ENCODE assay signal across 8 mouse cellular contexts in genomic region chr13:112439917-112440361, GRCm38 (mm10). TPM values are rescaled to one million over a fixed set of nuclear protein-coding genes. Genes with fewer than 3 reads are reported as not detected.
DNase-seq lines count a peak whose midpoint lies in the region; ATAC-seq and TF ChIP-seq lines count a peak whose summit lies in the region.

No protein-coding gene starts in this region.

- H3K4me2 ChIP-seq in forebrain, embryonic 16.5 days (ENCODE audit: low read length), result peak overlapping the region; percentile 32
- H3K4me2 ChIP-seq in hindbrain, embryonic 13.5 days, result peak overlapping the region; percentile 50

- 14% methylated on average over 9 of the region's 9 CpGs for WGBS in forebrain, embryonic 16.5 days
- WGBS in hindbrain, embryonic 13.5 days, result 9% methylated on average over 9 of the region's 9 CpGs
- 17% methylated on average over 9 of the region's 9 CpGs for WGBS in small intestine, adult 2 months

- no peak for TF ChIP-seq CTCF in small intestine, adult 2 months (IDR thresholded peaks at IDR 0.05; ENCODE audit: extremely low read depth, insufficient read length, insufficient replicate concordance, low read depth, low read length)

- peak; percentile 90 for DNase-seq in CD4-positive, CD25-positive, alpha-beta regulatory T cell, adult 2 months (ENCODE audit: low read depth, low spot score)
- DNase-seq in T-cell, adult 2 months (ENCODE audit: low spot score), result peak; percentile 79
- DNase-seq in left cerebral cortex, postnatal 36 days (ENCODE audit: low spot score in 2 of 2), result peak; percentile 5 to 7
- DNase-seq in frontal cortex, adult 2 months (ENCODE audit: extremely low spot score in 1 of 2, low spot score in 1 of 2), result no peak

- peaks cover 4% of the 10 kb centered on the region; the same call in 1 of the 2 replicates for H3K4me1 ChIP-seq in forebrain, embryonic 16.5 days (replicated peaks; ENCODE audit: control insufficient read depth, insufficient read depth, low read length)
- peaks cover 12% of the 10 kb centered on the region for H3K4me1 ChIP-seq in hindbrain, embryonic 13.5 days (replicated peaks)
- H3K4me1 ChIP-seq in small intestine, adult 2 months (ENCODE audit: control insufficient read depth, insufficient read depth, insufficient read length, low read length), result peaks cover 4% of the 10 kb centered on the region

- ATAC-seq in forebrain, embryonic 16.5 days, result no peak
- ATAC-seq in hindbrain, embryonic 13.5 days (ENCODE audit: low FRiP score), result no peak
- peak; percentile 91 for ATAC-seq in megakaryocyte progenitor cell, adult 5-6 weeks (replicated peaks; ENCODE audit: poor library complexity)

- no peaks in the 10 kb centered on the region for H3K27me3 ChIP-seq in forebrain, embryonic 16.5 days (replicated peaks; ENCODE audit: control insufficient read depth, insufficient read depth, low read length)
- H3K27me3 ChIP-seq in hindbrain, embryonic 13.5 days, result 0 out of 2 replicates have a peak, but pooled peaks cover 2% of the 10 kb centered on the region
- no peaks in the 10 kb centered on the region for H3K27me3 ChIP-seq in small intestine, adult 2 months (ENCODE audit: control insufficient read depth, insufficient read depth, low read length)

- H3K9me3 ChIP-seq in forebrain, embryonic 16.5 days (ENCODE audit: control insufficient read depth, low read length), result no peaks in the 10 kb centered on the region
- H3K9me3 ChIP-seq in hindbrain, embryonic 13.5 days, result no peaks in the 10 kb centered on the region

- intact Hi-C loops in left cerebral cortex, postnatal 36 days (cut with DNase I), result no loop called here

- no peak overlapping the region for H3K9ac ChIP-seq in forebrain, embryonic 16.5 days (replicated peaks; ENCODE audit: low read depth, low read length)
- 0 out of 2 replicates have a peak overlapping the region, but pooled peaks have one; percentile 24 for H3K9ac ChIP-seq in hindbrain, embryonic 13.5 days

- no peak overlapping the region for H3K27ac ChIP-seq in forebrain, embryonic 16.5 days (ENCODE audit: low read length)
- H3K27ac ChIP-seq in hindbrain, embryonic 13.5 days, result no peak overlapping the region
- H3K27ac ChIP-seq in small intestine, adult 2 months (ENCODE audit: insufficient read depth, low read depth, low read length), result no peak overlapping the region

- no peaks in the 10 kb centered on the region for H3K36me3 ChIP-seq in forebrain, embryonic 16.5 days (ENCODE audit: control insufficient read depth, insufficient read depth)
- no peaks in the 10 kb centered on the region for H3K36me3 ChIP-seq in hindbrain, embryonic 13.5 days
- H3K36me3 ChIP-seq in small intestine, adult 2 months (ENCODE audit: control insufficient read depth, insufficient read depth, low read length), result no peaks in the 10 kb centered on the region

- H3K4me3 ChIP-seq in forebrain, embryonic 16.5 days (replicated peaks; ENCODE audit: low read length), result no peak overlapping the region
- H3K4me3 ChIP-seq in hindbrain, embryonic 13.5 days, result peak overlapping the region; percentile 14; the same call in 1 of the 2 replicates
- peak overlapping the region; percentile 1; the same call in 1 of the 2 replicates for H3K4me3 ChIP-seq in small intestine, adult 2 months (ENCODE audit: low read depth, low read length)

- no peak for TF ChIP-seq POLR2A in small intestine, adult 2 months (IDR thresholded peaks at IDR 0.05; ENCODE audit: low read depth, low read length)

RNA-seq across cellular contexts. Expression of gene Il6st, which starts 23.9 kb away (rescaled TPM):
- 14.7 and 15.0 TPM in 2 replicates for polyA plus RNA-seq in forebrain, embryonic 16.5 days (2015; fragmentation: Nextera tagmentation; extraction: Ambion mirVana)
- 19.9 and 22.6 TPM in 2 replicates for polyA plus RNA-seq in hindbrain, embryonic 13.5 days (2015; fragmentation: Nextera tagmentation; extraction: Ambion mirVana)
- total RNA-seq in left cerebral cortex, postnatal 36 days (2021), result 10 to 100 TPM; 76.3 to 79.5 TPM
- total RNA-seq in megakaryocyte progenitor cell, adult 5-6 weeks (2015), result 25.0 and 29.8 TPM in 2 replicates
- 27.9 and 32.7 TPM in 2 replicates for total RNA-seq in megakaryocyte progenitor cell, adult 5-6 weeks (2017)
- polyA plus RNA-seq in small intestine, adult 2 months (2012; rRNA removed), result 6.3 and 8.3 TPM in 2 replicates
- 27.2 and 27.6 TPM in 2 replicates for polyA plus RNA-seq in frontal cortex, adult 2 months (2012; rRNA removed)

Comparison
In these comparisons a context has a peak if more than half of its experiments do, and no peak if none do; other contexts are left out.
1. DNase-seq: peak in CD4-positive, CD25-positive, alpha-beta regulatory T cell, adult 2 months (single experiment), T-cell, adult 2 months (single experiment) and left cerebral cortex, postnatal 36 days (2 of 2); none in frontal cortex, adult 2 months (0 of 2).